Mouse (Mus musculus) lung, embryonic 16.5 days (tissue): ENCODE results near the gene Pik3cb. TPM values are rescaled to one million over a fixed set of nuclear protein-coding genes. Genes with fewer than 3 reads are reported as not detected.
A peak's percentile ranks its signal among the peaks of the same experiment; 100 is the strongest.

Source experiments
- ATAC-seq: fragments of 200-750 bp; cut with Nextera tagmentation; 2 replicates; pipeline ENCODE4 v1.8.0; 2017; ENCODE audit warnings: low read depth, mild to moderate bottlenecking, moderate library complexity
- H3K27ac ChIP-seq: fragments of 300-500 bp; sonication (generic); 2 replicates; pipeline ENCODE4 v1.5.1; 2014; ENCODE audit warnings: mild to moderate bottlenecking, control low read depth, low read length
- H3K27me3 ChIP-seq: fragments of 300-500 bp; sonication (generic); 2 replicates; pipeline ENCODE4 v1.6.1; 2014; ENCODE audit warnings: low read depth, low read length, mixed read lengths; ENCODE audit not compliant: control insufficient read depth, insufficient read depth
- H3K36me3 ChIP-seq: fragments of 300-500 bp; sonication (generic); 2 replicates; pipeline ENCODE4 v1.6.1; 2014; ENCODE audit warnings: low read length; ENCODE audit not compliant: control insufficient read depth, insufficient read depth
- H3K4me1 ChIP-seq: fragments of 300-500 bp; sonication (generic); replicated peaks from 2 replicates; pipeline ENCODE4 v1.6.1; 2014; ENCODE audit warnings: low read length, mixed read lengths; ENCODE audit not compliant: control insufficient read depth, insufficient read depth
- H3K4me2 ChIP-seq: fragments of 300-500 bp; sonication (generic); 2 replicates; pipeline ENCODE4 v1.6.1; 2014; ENCODE audit warnings: low read depth, low read length, control low read depth
- H3K4me3 ChIP-seq: fragments of 300-500 bp; sonication (generic); 2 replicates; pipeline ENCODE4 v1.5.1; 2014; ENCODE audit warnings: mild to moderate bottlenecking, low read length, control low read depth
- H3K9ac ChIP-seq: fragments of 300-500 bp; sonication (generic); 2 replicates; pipeline ENCODE4 v1.6.1; 2014; ENCODE audit warnings: low read length, control low read depth
- H3K9me3 ChIP-seq: fragments of 300-500 bp; sonication (generic); 2 replicates; pipeline ENCODE4 v1.6.1; 2016; ENCODE audit warnings: low read length; ENCODE audit not compliant: control insufficient read depth
- WGBS: fragments of 180-500 bp; shearing (Covaris S2); extraction: QIAGEN DNeasy Blood & Tissue Kit; methylation state at CpG from one replicate; pipeline ENCODE4 v1.1.7; 2014; 5-methylcytosine and 5-hydroxymethylcytosine counted together
- polyA plus RNA-seq: library from polyadenylated mRNA; unstranded; fragments of >200 nt; fragmentation: Nextera tagmentation; extraction: Ambion mirVana; gene quantifications from 2 replicates; pipeline ENCODE4 v1.2.1, GENCODE M21; 2015

The Pik3cb gene
- polyA plus RNA-seq, 1 experiment from 2014 or later, result 1.3 TPM

DNA sequence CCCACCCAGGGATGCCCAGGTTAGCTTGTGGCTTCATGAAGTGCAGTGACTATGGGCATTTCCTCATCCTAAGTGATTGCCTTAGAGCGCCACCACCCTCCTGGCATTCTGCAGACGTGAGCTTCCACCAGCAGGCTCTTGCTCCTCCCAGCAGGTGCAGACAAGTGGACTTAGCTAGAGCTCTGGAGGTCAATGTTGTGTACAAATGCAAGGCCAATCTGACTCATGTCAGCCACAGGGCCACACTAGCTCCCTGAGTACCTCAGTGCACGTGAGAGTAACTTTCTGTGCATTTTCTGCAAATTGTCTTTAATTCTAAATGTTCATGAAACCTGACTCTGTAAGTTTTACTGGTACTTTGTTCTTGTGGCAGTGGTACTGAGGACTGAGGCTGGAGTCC is 124.1 kb downstream of the Pik3cb start:
- no peak overlapping the region for H3K27ac ChIP-seq
- no peaks in the 10 kb centered on the region for H3K9me3 ChIP-seq
- ATAC-seq, result no peak
- H3K4me2 ChIP-seq, result no peak overlapping the region
- H3K4me1 ChIP-seq, result no peaks in the 10 kb centered on the region
- H3K9ac ChIP-seq, result no peak overlapping the region
- H3K36me3 ChIP-seq, result no peaks in the 10 kb centered on the region
- 47% methylated on average over 3 of the region's 3 CpGs for WGBS
- no peaks in the 10 kb centered on the region for H3K27me3 ChIP-seq
- H3K4me3 ChIP-seq, result no peak overlapping the region

DNA sequence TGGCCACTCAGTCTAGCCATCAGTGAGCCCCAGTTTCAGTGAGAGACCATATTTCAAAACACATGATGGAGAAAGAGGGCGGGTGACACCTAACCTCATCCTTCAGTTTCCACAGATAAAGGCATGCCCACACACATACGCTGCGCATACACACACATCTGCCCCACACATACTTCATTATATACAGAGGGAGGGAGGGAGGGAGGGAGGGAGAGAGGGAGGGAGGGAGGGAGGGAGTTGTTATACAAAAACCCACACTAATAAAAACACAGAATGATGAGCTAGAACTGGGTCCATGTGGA is 130.6 kb downstream of the Pik3cb start:
- no peak overlapping the region for H3K27ac ChIP-seq
- no peaks in the 10 kb centered on the region for H3K27me3 ChIP-seq
- H3K9me3 ChIP-seq, result no peaks in the 10 kb centered on the region
- no peak overlapping the region for H3K9ac ChIP-seq
- no peaks in the 10 kb centered on the region for H3K4me1 ChIP-seq
- ATAC-seq, result no peak
- H3K4me2 ChIP-seq, result no peak overlapping the region
- WGBS, result 64% methylated on average over 3 of the region's 3 CpGs
- no peak overlapping the region for H3K4me3 ChIP-seq
- H3K36me3 ChIP-seq, result no peaks in the 10 kb centered on the region

DNA sequence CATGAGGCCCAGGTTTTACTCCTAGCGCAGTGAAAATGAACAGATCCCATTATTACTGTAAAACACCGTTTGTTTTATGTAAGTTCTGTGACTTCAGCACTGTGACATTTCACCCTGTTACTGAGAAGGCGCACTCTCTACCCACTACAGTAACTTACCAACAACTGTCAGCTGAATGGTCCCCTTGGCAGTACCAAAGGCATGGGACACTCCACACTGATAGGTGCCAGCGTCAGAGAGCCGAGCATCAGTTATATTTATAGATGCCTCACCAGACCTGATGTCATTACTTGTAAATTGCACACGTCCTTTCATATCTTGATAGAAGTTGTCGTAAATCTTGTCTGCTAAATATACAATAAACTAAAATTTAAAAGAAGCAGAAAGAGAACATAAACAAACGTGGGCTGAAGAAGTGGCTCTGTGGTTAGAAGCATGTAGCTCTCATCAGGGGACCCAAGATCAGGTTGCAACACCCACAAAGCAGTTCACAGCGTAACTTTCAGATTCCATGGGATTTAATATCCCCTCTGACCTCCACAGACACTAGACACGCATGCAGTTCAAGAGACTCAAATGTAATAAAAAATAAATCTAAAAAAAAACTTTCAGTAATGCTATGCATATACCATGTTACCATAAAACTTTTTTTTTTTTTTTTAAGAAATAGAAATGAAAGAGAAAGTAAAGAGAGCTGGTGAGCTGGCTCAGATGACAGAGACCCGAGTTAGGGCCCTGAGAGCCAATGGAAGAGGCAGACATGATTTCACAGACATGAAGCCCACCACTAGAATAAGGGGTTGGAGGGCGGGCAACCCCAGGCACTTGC is 131.1 kb downstream of the Pik3cb start:
- Histone ChIP-seq H3K27me3 (no peaks in the 10 kb centered on the region), H3K9ac (no peak overlapping the region), H3K9me3 (no peaks in the 10 kb centered on the region), H3K36me3 (no peaks in the 10 kb centered on the region; the same call in 1 of the 2 replicates), H3K4me2 (no peak overlapping the region), H3K4me1 (no peaks in the 10 kb centered on the region), H3K27ac (no peak overlapping the region), H3K4me3 (no peak overlapping the region)
- 71% methylated on average over 12 of the region's 12 CpGs for WGBS
- no peak for ATAC-seq

DNA sequence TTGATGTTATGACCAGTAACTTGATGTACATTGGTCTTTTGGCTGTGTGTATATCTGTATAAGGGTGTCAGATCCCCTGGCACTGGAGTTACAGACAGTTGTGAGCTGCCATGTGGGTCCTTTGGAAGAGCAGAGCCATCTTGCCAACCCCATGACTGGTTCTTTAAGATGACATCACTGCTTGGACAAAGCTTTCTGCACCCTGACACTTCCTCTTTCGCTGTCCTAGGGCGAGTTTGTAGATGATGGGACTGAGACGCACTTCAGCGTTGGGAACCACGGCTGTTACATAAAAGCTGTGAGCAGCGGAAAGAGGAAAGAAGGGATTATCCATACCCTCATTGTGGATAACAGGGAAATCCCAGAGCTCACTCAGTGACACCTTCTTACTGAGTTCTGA is 139.1 kb downstream of the Pik3cb start:
- Histone ChIP-seq H3K4me1 (no peaks in the 10 kb centered on the region), H3K4me3 (no peak overlapping the region), H3K27ac (no peak overlapping the region), H3K36me3 (peaks cover 2% of the 10 kb centered on the region; the same call in 1 of the 2 replicates), H3K9me3 (no peaks in the 10 kb centered on the region), H3K27me3 (no peaks in the 10 kb centered on the region), H3K4me2 (no peak overlapping the region), H3K9ac (no peak overlapping the region)
- 89% methylated on average over 6 of the region's 6 CpGs for WGBS
- no peak for ATAC-seq

DNA sequence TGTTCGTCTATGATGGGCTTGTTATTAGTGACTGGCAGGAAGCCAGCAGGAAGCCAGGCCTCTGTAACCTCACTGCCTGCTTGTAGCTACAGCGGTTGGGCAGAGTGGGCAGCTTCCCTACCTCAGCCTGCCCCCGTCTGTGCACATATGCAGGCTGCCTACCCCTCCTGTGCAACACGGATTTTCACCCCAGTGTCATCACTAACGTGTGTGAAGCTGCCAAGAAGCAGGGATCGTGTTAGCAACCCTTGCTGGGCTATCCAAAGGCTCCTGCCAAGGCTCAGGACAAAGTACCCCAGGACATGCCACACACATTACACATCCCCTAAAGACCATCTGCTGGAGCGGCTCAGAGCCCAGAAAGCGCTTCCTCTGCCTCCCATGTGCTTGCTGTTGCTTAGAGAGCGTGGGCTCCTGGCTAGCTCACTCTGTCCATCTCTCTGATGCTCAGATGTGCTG is 140.5 kb downstream of the Pik3cb start:
- no peaks in the 10 kb centered on the region for H3K9me3 ChIP-seq
- no peaks in the 10 kb centered on the region for H3K4me1 ChIP-seq
- 66% methylated on average over 9 of the region's 9 CpGs for WGBS
- H3K4me3 ChIP-seq, result no peak overlapping the region
- H3K36me3 ChIP-seq, result peaks cover 2% of the 10 kb centered on the region; the same call in 1 of the 2 replicates
- no peak overlapping the region for H3K27ac ChIP-seq
- ATAC-seq, result peak; percentile 38; the same call in 1 of the 2 replicates
- no peaks in the 10 kb centered on the region for H3K27me3 ChIP-seq
- H3K9ac ChIP-seq, result no peak overlapping the region
- H3K4me2 ChIP-seq, result no peak overlapping the region

DNA sequence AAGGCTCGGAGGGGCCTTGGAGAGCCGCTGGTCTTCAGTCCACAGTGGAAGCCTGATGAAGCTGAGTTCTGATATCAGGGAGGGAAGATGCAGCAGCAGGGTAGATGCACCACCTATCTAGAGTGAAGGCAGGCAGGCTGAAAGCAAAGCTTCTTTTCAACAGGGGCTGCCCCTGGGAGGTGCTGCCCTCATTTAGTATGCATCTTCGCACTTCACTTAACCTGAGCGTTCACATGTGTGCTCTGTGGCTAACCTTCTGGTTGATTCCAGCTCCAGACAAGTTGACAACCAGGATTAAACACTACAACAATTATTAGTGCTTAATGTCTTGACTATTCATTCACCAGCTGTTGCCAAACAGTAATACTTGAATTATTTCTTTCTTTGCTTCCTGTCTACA is 146.3 kb downstream of the Pik3cb start:
- WGBS, result 90% methylated on average over 4 of the region's 4 CpGs
- H3K27me3 ChIP-seq, result no peaks in the 10 kb centered on the region
- no peaks in the 10 kb centered on the region for H3K4me1 ChIP-seq
- no peak for ATAC-seq
- H3K36me3 ChIP-seq, result no peaks in the 10 kb centered on the region
- no peaks in the 10 kb centered on the region for H3K9me3 ChIP-seq
- no peak overlapping the region for H3K9ac ChIP-seq
- H3K27ac ChIP-seq, result no peak overlapping the region
- no peak overlapping the region for H3K4me2 ChIP-seq
- H3K4me3 ChIP-seq, result no peak overlapping the region

DNA sequence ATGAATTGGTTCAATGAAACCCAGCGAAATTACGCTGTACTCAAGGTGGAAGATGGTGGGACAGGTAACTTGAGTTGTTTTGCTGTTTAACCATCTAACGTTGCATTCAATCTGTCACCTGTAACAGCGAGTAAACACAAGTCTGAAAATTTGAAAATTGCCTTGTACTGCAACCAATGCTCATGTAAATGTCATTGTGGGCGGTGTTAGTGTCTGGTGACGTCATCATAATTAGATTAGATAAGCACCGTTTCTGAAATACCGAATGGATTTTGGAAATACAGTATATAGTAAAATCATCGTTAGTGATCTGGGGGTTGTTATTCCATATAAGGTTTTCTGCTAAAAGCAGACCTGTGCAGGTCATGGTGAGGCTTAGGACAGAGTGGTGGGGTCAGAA is 153.3 kb downstream of the Pik3cb start:
- Histone ChIP-seq H3K4me1 (peaks cover 10% of the 10 kb centered on the region; the same call in 1 of the 2 replicates), H3K27me3 (peaks cover 11% of the 10 kb centered on the region), H3K4me3 (peak overlapping the region; percentile 78), H3K9me3 (no peaks in the 10 kb centered on the region), H3K27ac (no peak overlapping the region), H3K9ac (peak overlapping the region; percentile 78), H3K4me2 (peak overlapping the region; percentile 96), H3K36me3 (no peaks in the 10 kb centered on the region)
- 40% methylated on average over 9 of the region's 9 CpGs for WGBS
- ATAC-seq, result no peak

Other genes starting within 250 kb of the Pik3cb start
- not detected in 2 replicates for gene 7420426K07Rik, start 237.5 kb downstream of the Pik3cb start, polyA plus RNA-seq
- not detected in 2 replicates for gene Foxl2, start 185.3 kb downstream of the Pik3cb start, polyA plus RNA-seq
- gene Faim, start 154.2 kb downstream of the Pik3cb start, polyA plus RNA-seq, result 37.6 and 38.7 TPM in 2 replicates
- gene Gm1123, start 104.9 kb downstream of the Pik3cb start, polyA plus RNA-seq, result 0.14 TPM in 1 of 2 replicates, not detected in the other
- gene Faiml, start 96.6 kb upstream of the Pik3cb start, polyA plus RNA-seq, result not detected in 2 replicates
- gene Cep70, start 102.7 kb upstream of the Pik3cb start, polyA plus RNA-seq, result 31.2 and 34.4 TPM in 2 replicates
- 0.65 and 0.70 TPM in 2 replicates for gene Esyt3, start 217.9 kb upstream of the Pik3cb start, polyA plus RNA-seq